Mouse (Mus musculus) testis, adult 2 months (tissue): ENCODE measurements around the gene Rbms3.

ENCODE experiments used
- CTCF ChIP-seq: fragments of 200-500 bp; IDR thresholded peaks from 2 replicates; pipeline ENCODE4 v1.5.1; 2012; ENCODE audit warnings: low read depth, mild to moderate bottlenecking, inconsistent platforms, low read length, moderate library complexity; ENCODE audit not compliant: control insufficient read depth, insufficient read depth, insufficient replicate concordance
- POLR2A ChIP-seq: fragments of 200-500 bp; IDR thresholded peaks from 2 replicates; pipeline ENCODE4 v1.6.1; 2012; ENCODE audit warnings: low read depth, mild to moderate bottlenecking, inconsistent platforms, low read length, moderate library complexity; ENCODE audit not compliant: control insufficient read depth

DNA sequence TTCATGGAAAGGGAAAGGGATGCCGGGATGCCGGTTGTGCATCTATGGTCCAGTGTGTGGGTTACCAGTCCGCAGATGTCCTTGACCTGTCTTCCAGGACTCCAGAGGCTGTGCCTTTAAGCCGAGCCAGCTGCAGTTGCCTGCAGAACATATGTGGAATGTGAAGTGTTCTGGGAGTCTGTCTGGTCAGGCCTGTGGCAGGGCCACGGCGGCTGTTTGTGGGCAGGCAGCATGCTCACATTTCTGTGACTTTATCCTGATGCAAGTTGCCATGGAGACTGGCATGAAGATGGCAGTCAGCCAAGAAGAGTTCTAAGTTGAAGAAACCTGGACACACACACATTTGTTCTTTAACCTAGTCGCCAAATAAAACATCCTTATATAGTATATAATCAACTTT lies 187.1 kb downstream of the Rbms3 start:
- TF ChIP-seq POLR2A (no peak), CTCF (no peak)
